Mouse (Mus musculus) layer of hippocampus, adult 8-10 months (tissue): Measurements from ENCODE around the gene Gipc2. TPM values are rescaled to one million over a fixed set of nuclear protein-coding genes. Genes with fewer than 3 reads are reported as not detected.
"Not testable (repeated sequence)": the region's sequence is repeated elsewhere in the genome, so short reads cannot be mapped to it uniquely, and the experiment has no call there.

Experiments
- DNase-seq, 2 experiments: peaks; one replicate each; pipeline ENCODE4 v3.0.0; 2022; ENCODE audit warnings: low spot score in 2 of 2
- total RNA-seq, 4 experiments: library from RNA; stranded (reverse); gene quantifications; 2 replicates each; pipeline ENCODE4 v1.2.4; 2022

The Gipc2 gene
- total RNA-seq, 4 experiments from 2014 or later = 0.68 to 1.9 (median 1.5) TPM

GRCm38 (mm10) chr3:152155296-152155948 lies 10.6 kb downstream of the Gipc2 start:
- peak; percentile 37 to 41 for DNase-seq

- no peak for DNase-seq
These were observed 11.9 kb downstream of the Gipc2 start for GRCm38 (mm10) chr3:152154095-152154494.

- DNase-seq = no peak
These were observed 12.9 kb downstream of the Gipc2 start for GRCm38 (mm10) chr3:152153152-152153551.

- DNase-seq = no peak
These were observed 13.6 kb downstream of the Gipc2 start for GRCm38 (mm10) chr3:152152483-152152804.

- no peak for DNase-seq
These were observed 14.1 kb downstream of the Gipc2 start for GRCm38 (mm10) chr3:152151725-152152482.

- no peak for DNase-seq
These were observed 16.2 kb downstream of the Gipc2 start for GRCm38 (mm10) chr3:152149863-152150262.

GRCm38 (mm10) chr3:152149449-152149848 lies 16.6 kb downstream of the Gipc2 start:
- DNase-seq = no peak

- no peak for DNase-seq
These were observed 18.8 kb downstream of the Gipc2 start for GRCm38 (mm10) chr3:152147085-152147831.

GRCm38 (mm10) chr3:152145186-152145585 lies 20.8 kb downstream of the Gipc2 start:
- DNase-seq = no peak

- DNase-seq = no peak
These were observed 22.9 kb downstream of the Gipc2 start for GRCm38 (mm10) chr3:152142989-152143695.

GRCm38 (mm10) chr3:152142146-152142545 lies 23.9 kb downstream of the Gipc2 start:
- no peak for DNase-seq

GRCm38 (mm10) chr3:152139308-152139707 lies 26.7 kb downstream of the Gipc2 start:
- DNase-seq = not testable (repeated sequence)

- not testable (repeated sequence) for DNase-seq
These were observed 29.9 kb downstream of the Gipc2 start for GRCm38 (mm10) chr3:152136106-152136505.

- DNase-seq = no peak
These were observed 32.4 kb downstream of the Gipc2 start for GRCm38 (mm10) chr3:152133621-152134020.

- DNase-seq = no peak
These were observed 35.1 kb downstream of the Gipc2 start for GRCm38 (mm10) chr3:152130963-152131362.

GRCm38 (mm10) chr3:152129426-152129825 lies 36.6 kb downstream of the Gipc2 start:
- DNase-seq = not testable (repeated sequence)

- DNase-seq = no peak
These were observed 37.4 kb downstream of the Gipc2 start for GRCm38 (mm10) chr3:152128631-152129030.

- no peak for DNase-seq
These were observed 38.9 kb downstream of the Gipc2 start for GRCm38 (mm10) chr3:152127144-152127543.

GRCm38 (mm10) chr3:152122720-152123119 lies 43.3 kb downstream of the Gipc2 start:
- DNase-seq = no peak

GRCm38 (mm10) chr3:152122101-152122500 lies 43.9 kb downstream of the Gipc2 start:
- DNase-seq = no peak

- no peak for DNase-seq
These were observed 44.6 kb downstream of the Gipc2 start for GRCm38 (mm10) chr3:152121169-152122009.
